Mouse (Mus musculus) embryonic facial prominence, embryonic 14.5 days (tissue): Measurements from ENCODE around the gene Btbd11. TPM values are rescaled to one million over a fixed set of nuclear protein-coding genes. Genes with fewer than 3 reads are reported as not detected.
A peak's percentile ranks its signal among the peaks of the same experiment; 100 is the strongest.

Source experiments
- ATAC-seq: fragments of 200-750 bp; cut with Nextera tagmentation; 2 replicates; pipeline ENCODE4 v1.8.0; 2017; ENCODE audit warnings: low read depth, moderate number of reproducible peaks, moderate TSS enrichment
- DNase-seq: peaks from one replicate; pipeline ENCODE4 v3.0.0-alpha.2; 2015; ENCODE audit warnings: low spot score
- H3K27ac ChIP-seq: fragments of 300-500 bp; sonication (generic); replicated peaks from 2 replicates; pipeline ENCODE4 v1.5.1; 2014; ENCODE audit warnings: low read depth, mild to moderate bottlenecking, low read length, moderate library complexity
- H3K27me3 ChIP-seq: fragments of 300-500 bp; sonication (generic); replicated peaks from 2 replicates; pipeline ENCODE4 v1.6.1; 2014; ENCODE audit warnings: low read length; ENCODE audit not compliant: control insufficient read depth, insufficient read depth
- H3K36me3 ChIP-seq: fragments of 300-500 bp; sonication (generic); 2 replicates; pipeline ENCODE4 v1.6.1; 2014; ENCODE audit warnings: low read length, mixed read lengths; ENCODE audit not compliant: control insufficient read depth, insufficient read depth
- H3K4me1 ChIP-seq: fragments of 300-500 bp; sonication (generic); 2 replicates; pipeline ENCODE4 v1.6.1; 2014; ENCODE audit warnings: antibody characterized with exemption, low read length; ENCODE audit not compliant: control insufficient read depth, insufficient read depth
- H3K4me2 ChIP-seq: fragments of 300-500 bp; sonication (generic); 2 replicates; pipeline ENCODE4 v1.6.1; 2014; ENCODE audit warnings: low read depth, mild to moderate bottlenecking, low read length, moderate library complexity, mixed read lengths
- H3K4me3 ChIP-seq: fragments of 300-500 bp; sonication (generic); 2 replicates; pipeline ENCODE4 v1.5.1; 2014; ENCODE audit warnings: low read depth, mild to moderate bottlenecking, low read length
- H3K9ac ChIP-seq: fragments of 300-500 bp; sonication (generic); 2 replicates; pipeline ENCODE4 v1.6.1; 2014; ENCODE audit warnings: low read depth, mild to moderate bottlenecking, low read length, moderate library complexity, mixed read lengths
- H3K9me3 ChIP-seq: fragments of 300-500 bp; sonication (generic); 2 replicates; pipeline ENCODE4 v1.6.1; 2016; ENCODE audit warnings: low read length; ENCODE audit not compliant: control insufficient read depth
- WGBS: fragments of 180-500 bp; shearing (Covaris S2); extraction: QIAGEN DNeasy Blood & Tissue Kit; methylation state at CpG from one replicate; pipeline ENCODE4 v1.1.7; 2014; 5-methylcytosine and 5-hydroxymethylcytosine counted together
- polyA plus RNA-seq: library from polyadenylated mRNA; unstranded; fragments of >200 nt; fragmentation: Nextera tagmentation; extraction: Ambion mirVana; gene quantifications from 2 replicates; pipeline ENCODE4 v1.2.1, GENCODE M21; 2014

The Btbd11 gene
- polyA plus RNA-seq, 1 experiment from 2014 or later, result 5.8 TPM

- no peak overlapping the region for H3K27ac ChIP-seq
- H3K36me3 ChIP-seq, result no peaks in the 10 kb centered on the region
- DNase-seq, result no peak
- no peaks in the 10 kb centered on the region for H3K9me3 ChIP-seq
- ATAC-seq, result no peak
- H3K4me2 ChIP-seq, result no peak overlapping the region
- peaks cover 26% of the 10 kb centered on the region for H3K4me1 ChIP-seq
- H3K27me3 ChIP-seq, result no peaks in the 10 kb centered on the region
- no peak overlapping the region for H3K4me3 ChIP-seq
- 93% methylated on average over 10 of the region's 10 CpGs for WGBS
- H3K9ac ChIP-seq, result no peak overlapping the region
Measured at GRCm38 (mm10) chr10:85460736-85461135, 74.1 kb downstream of the Btbd11 start.

- 31% methylated on average over 6 of the region's 6 CpGs for WGBS
- no peak overlapping the region for H3K9ac ChIP-seq
- no peaks in the 10 kb centered on the region for H3K27me3 ChIP-seq
- H3K36me3 ChIP-seq, result no peaks in the 10 kb centered on the region
- no peak overlapping the region for H3K4me3 ChIP-seq
- H3K9me3 ChIP-seq, result no peaks in the 10 kb centered on the region
- DNase-seq, result peak; percentile 76
- no peak overlapping the region for H3K27ac ChIP-seq
- peaks cover 16% of the 10 kb centered on the region for H3K4me1 ChIP-seq
- H3K4me2 ChIP-seq, result no peak overlapping the region
- ATAC-seq, result peak; percentile 70; the same call in 1 of the 2 replicates
Measured at GRCm38 (mm10) chr10:85464152-85464551, 77.5 kb downstream of the Btbd11 start.

DNA sequence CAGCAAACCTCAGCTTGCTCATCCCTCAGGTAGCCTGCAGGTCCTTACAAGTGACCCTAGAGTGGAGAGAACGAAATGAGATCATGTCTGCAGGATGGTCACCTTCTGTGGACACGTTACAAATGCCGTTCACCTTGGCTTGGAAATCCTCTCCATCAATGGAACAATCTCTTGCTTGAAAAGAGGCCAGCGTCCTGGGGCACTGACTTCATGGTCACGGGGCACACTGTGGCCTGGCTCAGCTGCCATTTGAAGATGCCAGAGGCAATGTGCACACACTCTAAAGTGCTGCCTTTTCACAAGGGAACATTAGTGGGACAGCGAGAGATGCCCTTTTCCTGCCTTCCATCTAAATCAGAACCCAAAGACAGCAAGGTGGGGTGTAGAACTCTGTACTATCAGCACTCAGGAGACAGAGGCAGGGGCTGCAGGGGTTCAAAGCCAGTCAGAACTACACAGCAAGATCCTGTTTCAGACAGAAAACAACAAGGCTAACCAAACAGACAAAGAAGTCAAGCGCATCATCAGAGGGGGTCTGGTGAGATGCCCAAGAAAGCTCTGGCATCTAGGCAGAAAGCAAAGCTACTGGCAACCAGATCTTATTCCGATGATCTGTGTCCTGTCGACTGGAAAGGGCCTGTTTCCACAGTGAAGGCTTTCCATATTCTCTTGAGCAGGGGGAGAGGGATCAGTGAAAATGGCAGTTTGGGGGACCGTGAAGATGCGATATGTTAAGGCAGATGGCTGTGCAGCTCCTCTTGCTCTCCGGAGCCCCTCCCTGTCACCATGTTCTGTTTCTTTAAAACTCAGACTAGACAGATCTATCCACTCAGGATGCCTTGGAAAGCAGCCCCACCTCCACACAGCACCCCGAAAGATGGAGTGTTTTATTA is 79.1 kb downstream of the Btbd11 start:
- no peaks in the 10 kb centered on the region for H3K27me3 ChIP-seq
- no peaks in the 10 kb centered on the region for H3K36me3 ChIP-seq
- ATAC-seq (no peak), DNase-seq (no peak)
- H3K4me1 ChIP-seq, result peaks cover 16% of the 10 kb centered on the region; the same call in 1 of the 2 replicates
- H3K9me3 ChIP-seq, result no peaks in the 10 kb centered on the region
- 79% methylated on average over 13 of the region's 13 CpGs for WGBS
- no peak overlapping the region for H3K4me3 ChIP-seq
- no peak overlapping the region for H3K9ac ChIP-seq
- H3K4me2 ChIP-seq, result no peak overlapping the region
- no peak overlapping the region for H3K27ac ChIP-seq

- Histone ChIP-seq H3K4me3 (no peak overlapping the region), H3K36me3 (no peaks in the 10 kb centered on the region), H3K27ac (no peak overlapping the region), H3K9me3 (no peaks in the 10 kb centered on the region), H3K4me2 (no peak overlapping the region), H3K9ac (no peak overlapping the region), H3K27me3 (no peaks in the 10 kb centered on the region), H3K4me1 (peaks cover 16% of the 10 kb centered on the region; the same call in 1 of the 2 replicates)
- WGBS, result 65% methylated on average over 8 of the region's 8 CpGs
- ATAC-seq (no peak), DNase-seq (no peak)
Measured at GRCm38 (mm10) chr10:85466409-85466761, 79.8 kb downstream of the Btbd11 start.

DNA sequence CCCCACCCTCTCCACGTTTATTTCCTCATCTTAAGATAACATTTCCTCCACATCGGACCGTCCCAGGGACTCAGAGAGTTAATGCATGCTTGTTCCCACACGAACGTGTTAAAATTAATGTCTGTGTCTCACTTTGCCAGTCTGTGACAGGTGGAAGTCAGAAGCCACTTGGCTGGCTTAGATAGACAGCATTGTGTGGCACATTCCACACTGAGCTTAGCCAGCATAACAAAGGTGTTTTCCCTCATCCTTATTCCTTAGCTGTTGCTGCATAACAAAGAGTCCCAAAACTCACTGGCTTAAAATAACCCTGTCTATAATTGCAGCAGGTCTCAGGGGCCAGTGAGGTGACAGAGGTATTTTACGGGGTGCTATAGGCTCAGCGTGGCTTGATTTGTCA is 80.8 kb downstream of the Btbd11 start:
- DNase-seq, result peak; percentile 9
- Histone ChIP-seq H3K9me3 (no peaks in the 10 kb centered on the region), H3K9ac (no peak overlapping the region), H3K27ac (no peak overlapping the region), H3K4me2 (no peak overlapping the region), H3K27me3 (no peaks in the 10 kb centered on the region), H3K36me3 (no peaks in the 10 kb centered on the region), H3K4me1 (peaks cover 16% of the 10 kb centered on the region; the same call in 1 of the 2 replicates), H3K4me3 (no peak overlapping the region)
- no peak for ATAC-seq
- 57% methylated on average over 7 of the region's 7 CpGs for WGBS

GRCm38 (mm10) chr10:85468527-85468926 is 81.9 kb downstream of the Btbd11 start:
- peaks cover 19% of the 10 kb centered on the region for H3K4me1 ChIP-seq
- no peak overlapping the region for H3K27ac ChIP-seq
- H3K27me3 ChIP-seq, result no peaks in the 10 kb centered on the region
- H3K4me3 ChIP-seq, result no peak overlapping the region
- ATAC-seq (no peak), DNase-seq (no peak)
- H3K36me3 ChIP-seq, result no peaks in the 10 kb centered on the region
- H3K4me2 ChIP-seq, result no peak overlapping the region
- WGBS, result 66% methylated on average over 4 of the region's 4 CpGs
- no peaks in the 10 kb centered on the region for H3K9me3 ChIP-seq
- H3K9ac ChIP-seq, result no peak overlapping the region

- Histone ChIP-seq H3K4me3 (no peak overlapping the region), H3K27me3 (no peaks in the 10 kb centered on the region), H3K27ac (no peak overlapping the region), H3K36me3 (no peaks in the 10 kb centered on the region), H3K4me1 (peaks cover 18% of the 10 kb centered on the region), H3K9ac (no peak overlapping the region), H3K9me3 (no peaks in the 10 kb centered on the region), H3K4me2 (no peak overlapping the region)
- 59% methylated on average over 5 of the region's 5 CpGs for WGBS
- no peak for ATAC-seq
- DNase-seq, result no peak
Measured at GRCm38 (mm10) chr10:85469341-85469740, 82.7 kb downstream of the Btbd11 start.

GRCm38 (mm10) chr10:85473265-85473664 is 86.7 kb downstream of the Btbd11 start:
- DNase-seq, result peak; percentile 12
- Histone ChIP-seq H3K27ac (no peak overlapping the region), H3K27me3 (no peaks in the 10 kb centered on the region), H3K4me3 (no peak overlapping the region), H3K4me2 (no peak overlapping the region), H3K9me3 (no peaks in the 10 kb centered on the region), H3K36me3 (no peaks in the 10 kb centered on the region), H3K4me1 (peaks cover 11% of the 10 kb centered on the region), H3K9ac (no peak overlapping the region)
- no peak for ATAC-seq
- 81% methylated on average over 4 of the region's 4 CpGs for whole genome bisulfite sequencing

GRCm38 (mm10) chr10:85473871-85474270 is 87.3 kb downstream of the Btbd11 start:
- Histone ChIP-seq H3K4me3 (no peak overlapping the region), H3K27ac (no peak overlapping the region), H3K4me1 (peaks cover 11% of the 10 kb centered on the region), H3K27me3 (no peaks in the 10 kb centered on the region), H3K9ac (no peak overlapping the region), H3K9me3 (no peaks in the 10 kb centered on the region), H3K36me3 (no peaks in the 10 kb centered on the region), H3K4me2 (no peak overlapping the region)
- ATAC-seq (no peak), DNase-seq (peak; percentile 68)
- WGBS, result 41% methylated on average over 3 of the region's 3 CpGs
